Mouse (Mus musculus): ENCODE measurements at regions not wholly inside any gene's neighbourhood (a gene's known extent, or its start where the extent isn't known, plus 50 kb on each side); places are given as distances from the start of the nearest gene placed in this dataset.

DNA sequence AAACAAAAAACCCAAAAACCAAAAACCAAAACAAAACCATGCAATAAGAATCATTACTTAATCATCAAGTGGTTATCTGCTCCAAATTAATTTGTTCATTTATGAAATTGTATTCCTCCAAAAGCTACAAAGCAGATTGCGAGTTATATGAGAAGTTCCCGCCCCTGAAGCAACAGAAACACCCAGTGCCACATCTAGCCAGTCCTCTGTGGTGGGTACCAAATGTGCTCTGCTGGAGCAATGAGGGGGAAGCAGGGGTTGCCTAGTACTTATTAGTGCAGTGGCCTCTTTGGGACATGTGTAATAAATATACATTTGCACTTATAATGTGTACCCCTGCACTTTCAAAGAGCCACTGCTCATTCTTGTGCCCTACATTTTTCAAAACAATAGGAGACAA is 419.9 kb upstream of the Atp11b start:
- no peak overlapping the region for H3K4me3 ChIP-seq
- no peak for TF ChIP-seq CTCF (IDR thresholded peaks at IDR 0.05)
- DNase-seq (ENCODE audit: extremely low spot score in 1 of 2, low spot score in 2 of 2) = no peak
- H3K27ac ChIP-seq = no peak overlapping the region
- intact Hi-C loops (cut with DNase I) = no loop called here

DNA sequence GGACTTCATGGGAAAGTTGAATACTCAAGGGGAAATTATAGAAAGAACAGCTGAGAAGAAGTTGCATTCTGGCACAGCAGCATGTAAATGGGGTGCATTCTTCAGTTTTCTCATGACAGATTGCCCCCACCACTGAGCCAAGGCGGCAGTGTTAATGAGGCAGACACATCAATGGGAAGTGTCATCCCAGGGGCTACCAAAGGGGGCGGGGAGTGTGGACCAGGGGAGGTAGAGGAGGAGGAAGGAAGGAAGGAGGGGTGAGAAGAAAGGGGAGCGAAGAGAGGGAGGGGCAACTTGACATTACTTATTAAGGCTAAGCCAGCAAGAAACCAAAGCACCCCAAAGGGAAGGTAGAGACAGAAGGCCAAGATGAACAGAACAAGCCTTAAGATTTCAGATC is 419.4 kb upstream of the Atp11b start:
- H3K27ac ChIP-seq = no peak overlapping the region
- no peak for DNase-seq (ENCODE audit: extremely low spot score in 1 of 2, low spot score in 2 of 2)
- intact Hi-C loops (cut with DNase I) = no loop called here
- H3K4me3 ChIP-seq = no peak overlapping the region
- no peak; the same call in 1 of the 2 replicates for TF ChIP-seq CTCF (IDR thresholded peaks at IDR 0.05)

DNA sequence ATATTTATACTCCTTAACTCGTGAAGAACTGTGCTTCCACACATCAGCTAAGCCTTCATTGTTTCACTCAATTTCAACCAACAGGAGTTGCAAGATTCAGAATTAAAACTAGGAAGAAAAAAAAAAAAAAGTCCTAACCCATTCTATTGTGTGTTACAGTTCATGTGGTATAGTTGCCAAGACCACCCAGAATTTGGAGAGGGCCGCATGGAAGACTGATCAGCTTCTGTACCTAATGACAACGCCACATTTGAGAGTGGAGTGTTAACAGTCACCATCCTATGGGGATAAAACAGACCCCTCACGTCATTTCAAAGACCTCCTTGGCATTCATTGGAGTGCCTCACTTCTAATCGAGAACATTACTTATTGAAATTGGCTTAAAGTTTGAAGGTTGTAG is 418.1 kb upstream of the Atp11b start:
- no peak overlapping the region for H3K27ac ChIP-seq
- DNase-seq (ENCODE audit: extremely low spot score in 1 of 2, low spot score in 2 of 2) = no peak
- TF ChIP-seq CTCF (IDR thresholded peaks at IDR 0.05) = no peak
- no peak overlapping the region for H3K4me3 ChIP-seq
- intact Hi-C loops (cut with DNase I) = no loop called here

DNA sequence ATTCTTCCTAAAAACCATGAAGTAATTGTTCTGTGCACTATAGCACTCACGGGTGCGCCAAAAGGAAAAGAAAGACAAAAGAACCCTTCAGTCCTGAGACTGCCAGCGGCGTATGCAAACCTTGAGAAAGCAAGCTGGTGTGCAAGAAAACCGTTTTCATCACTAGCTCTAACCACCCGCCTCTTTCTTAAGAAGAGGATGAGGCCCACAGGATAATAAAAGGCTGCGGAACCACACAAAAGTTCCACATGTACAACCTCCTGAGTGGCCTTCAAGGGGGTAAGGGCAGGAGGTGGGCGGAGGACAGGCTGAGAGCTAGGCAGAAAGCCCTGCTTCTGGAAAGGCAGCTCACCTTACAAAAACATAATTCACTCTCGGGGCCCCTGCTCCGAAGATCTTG is 413.4 kb upstream of the Atp11b start:
- no peak for TF ChIP-seq CTCF (IDR thresholded peaks at IDR 0.05)
- DNase-seq (ENCODE audit: extremely low spot score in 1 of 2, low spot score in 2 of 2) = peak in 1 of 2 experiments; percentile 12
- intact Hi-C loops (cut with DNase I) = loop anchor here (5.0 to 10.0 kb wide), 5 partner anchors 62 to 1106 kb away; no protein-coding TSS in a partner anchor

DNA sequence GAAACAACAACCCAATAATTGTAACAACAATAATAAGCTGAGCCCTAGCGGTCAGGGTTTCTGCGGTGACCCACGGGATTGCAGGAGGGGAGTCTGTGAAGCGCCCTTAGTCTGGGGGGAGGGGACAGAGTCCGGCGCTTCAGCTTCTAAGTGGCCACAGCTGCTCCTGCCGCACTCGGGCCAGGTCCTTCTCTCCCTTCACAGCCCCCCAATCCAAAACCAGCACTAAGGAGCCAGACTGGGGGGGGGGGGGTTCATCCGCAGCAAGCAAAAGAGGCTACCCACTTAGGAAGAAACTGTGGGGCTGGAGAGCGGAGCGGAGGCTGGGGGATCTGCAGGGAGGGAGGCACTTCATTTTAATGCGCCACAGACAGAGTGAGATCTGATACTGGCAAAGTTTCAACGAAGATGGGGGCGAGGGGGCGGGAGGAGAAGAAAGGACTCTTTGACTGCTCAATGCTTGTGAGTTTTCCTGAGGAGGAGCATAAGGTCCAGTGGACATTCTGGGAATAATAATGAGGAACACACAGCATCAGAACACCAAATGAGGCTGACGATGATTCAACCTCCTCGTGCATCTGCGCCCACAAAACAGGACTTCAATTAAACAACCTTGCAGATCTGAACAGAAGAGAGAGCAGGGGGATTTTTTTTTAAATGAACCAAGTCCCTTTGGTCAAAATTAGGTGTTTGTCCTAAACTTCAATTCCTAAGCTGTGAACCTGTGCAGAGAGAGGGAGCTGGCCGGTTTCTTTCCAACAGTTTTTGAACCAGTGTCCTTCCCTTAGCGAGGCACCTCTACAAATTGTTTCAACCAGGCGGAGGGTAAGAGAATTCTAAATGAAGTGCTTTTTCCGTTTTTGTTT is 412.7 kb upstream of the Atp11b start:
- intact Hi-C loops (cut with DNase I) = loop anchor here (5.0 to 10.0 kb wide), 5 partner anchors 61 to 1106 kb away; no protein-coding TSS in a partner anchor
- Histone ChIP-seq H3K4me3 (peak overlapping the region; percentile 24), H3K27ac (peak overlapping the region; percentile 80)
- DNase-seq (ENCODE audit: extremely low spot score in 1 of 2, low spot score in 2 of 2) = peak; percentile 39 to 75
- TF ChIP-seq CTCF (IDR thresholded peaks at IDR 0.05) = peak; percentile 11; the same call in 1 of the 2 replicates

More for the DNA sequence above, 413.4 kb upstream of the Atp11b start:
- H3K4me3 ChIP-seq = peak overlapping the region; percentile 24
- peak overlapping the region; percentile 76 for H3K27ac ChIP-seq

DNA sequence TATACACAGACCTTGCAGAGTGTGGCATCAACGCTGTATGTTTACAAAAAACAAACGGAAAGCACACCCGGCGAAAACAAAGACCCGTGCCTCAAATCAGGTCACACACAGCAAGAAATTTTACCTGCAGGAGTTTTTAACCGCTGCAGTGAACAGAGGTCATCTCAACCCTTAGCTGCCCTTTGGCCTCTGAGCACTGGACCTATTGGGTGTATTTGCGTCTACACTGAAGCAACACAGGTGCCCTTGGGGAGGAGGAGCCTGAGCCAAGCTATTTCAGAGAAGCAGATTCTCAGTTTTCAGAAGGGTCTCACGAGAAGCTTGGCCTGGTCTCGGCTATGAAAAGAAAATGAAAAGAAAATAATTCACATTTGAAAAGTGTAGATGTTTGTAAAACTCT is 412.1 kb upstream of the Atp11b start:
- Histone ChIP-seq H3K4me3 (no peak overlapping the region; the same call in 1 of the 2 replicates), H3K27ac (peak overlapping the region; percentile 80)
- no peak for TF ChIP-seq CTCF (IDR thresholded peaks at IDR 0.05)
- no peak for DNase-seq (ENCODE audit: extremely low spot score in 1 of 2, low spot score in 2 of 2)
- intact Hi-C loops (cut with DNase I) = loop anchor here (5.0 to 10.0 kb wide), 5 partner anchors 60 to 1107 kb away; no protein-coding TSS in a partner anchor

DNA sequence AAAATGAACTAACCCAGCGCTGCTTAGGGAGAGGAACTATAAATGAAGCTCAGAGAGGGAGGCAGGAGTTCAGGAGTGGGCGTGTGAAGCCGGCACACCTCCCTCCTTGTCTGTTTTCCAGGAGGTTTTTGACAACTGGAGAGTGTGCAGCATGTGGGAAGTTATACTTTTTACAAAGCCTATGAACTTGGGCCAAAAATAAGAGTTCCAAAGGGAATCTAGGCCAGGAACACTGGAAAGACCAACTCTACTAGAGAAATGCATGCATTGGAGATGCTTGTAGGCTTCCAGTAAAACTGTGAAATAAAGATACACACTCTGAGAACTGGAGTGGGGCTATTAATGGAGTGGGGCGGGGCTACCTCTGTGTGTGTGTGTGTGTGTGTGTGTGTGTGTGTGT is 411.3 kb upstream of the Atp11b start:
- no peak for TF ChIP-seq CTCF (IDR thresholded peaks at IDR 0.05)
- no peak overlapping the region for H3K4me3 ChIP-seq
- intact Hi-C loops (cut with DNase I) = loop anchor here (5.0 to 10.0 kb wide), 5 partner anchors 60 to 1108 kb away; no protein-coding TSS in a partner anchor
- DNase-seq (ENCODE audit: extremely low spot score in 1 of 2, low spot score in 2 of 2) = peak; percentile 57 to 60
- peak overlapping the region; percentile 80; the same call in 1 of the 2 replicates for H3K27ac ChIP-seq

DNA sequence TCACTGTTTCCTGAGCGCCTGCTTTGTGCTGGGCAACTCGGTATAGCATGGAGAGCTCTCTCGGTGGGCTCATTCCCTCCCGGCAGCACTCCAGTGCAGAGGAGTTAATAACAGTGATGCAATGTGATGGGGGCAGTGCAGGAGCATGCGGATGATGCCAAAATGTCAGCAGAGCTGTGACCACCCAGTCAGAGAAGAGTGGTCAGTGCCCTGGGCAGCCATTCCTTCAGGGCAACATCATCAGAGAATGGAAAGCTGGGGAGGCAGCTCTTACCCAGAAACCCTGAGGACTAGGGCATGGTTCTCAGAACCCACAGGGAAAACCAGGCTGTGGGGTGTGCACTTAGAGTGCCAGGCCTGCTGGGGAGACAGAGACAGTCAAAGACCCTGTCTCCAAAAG is 410.0 kb upstream of the Atp11b start:
- no peak overlapping the region for H3K27ac ChIP-seq
- no peak for DNase-seq (ENCODE audit: extremely low spot score in 1 of 2, low spot score in 2 of 2)
- no peak overlapping the region for H3K4me3 ChIP-seq
- TF ChIP-seq CTCF (IDR thresholded peaks at IDR 0.05) = no peak
- intact Hi-C loops (cut with DNase I) = loop anchor here (5.0 to 10.0 kb wide), 5 partner anchors 58 to 1109 kb away; no protein-coding TSS in a partner anchor

DNA sequence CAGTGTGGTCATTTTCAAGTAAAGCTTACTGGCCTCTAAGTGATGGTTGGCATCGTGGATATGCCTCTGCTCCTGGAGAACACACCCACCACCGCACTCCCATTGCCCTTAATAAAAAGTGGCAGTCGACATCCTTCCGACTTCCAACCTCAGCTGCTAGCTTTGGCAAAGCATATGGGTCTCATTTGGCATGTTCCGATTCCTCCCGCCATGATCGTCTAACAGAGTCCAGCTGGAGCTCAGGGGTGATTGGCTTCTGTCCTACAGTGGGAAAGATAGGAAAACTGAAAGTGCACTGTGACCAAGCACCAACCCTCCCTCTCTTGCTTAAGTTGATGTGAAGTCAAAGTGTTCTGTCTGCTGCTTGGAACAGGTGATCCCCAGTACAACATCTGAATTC is 404.8 kb upstream of the Atp11b start:
- Histone ChIP-seq H3K4me3 (no peak overlapping the region), H3K27ac (no peak overlapping the region)
- TF ChIP-seq CTCF (IDR thresholded peaks at IDR 0.05) = no peak
- DNase-seq (ENCODE audit: extremely low spot score in 1 of 2, low spot score in 2 of 2) = no peak
- intact Hi-C loops (cut with DNase I) = loop anchor here (10.0 kb wide), 2 partner anchors 524 to 1114 kb away; no protein-coding TSS in a partner anchor

DNA sequence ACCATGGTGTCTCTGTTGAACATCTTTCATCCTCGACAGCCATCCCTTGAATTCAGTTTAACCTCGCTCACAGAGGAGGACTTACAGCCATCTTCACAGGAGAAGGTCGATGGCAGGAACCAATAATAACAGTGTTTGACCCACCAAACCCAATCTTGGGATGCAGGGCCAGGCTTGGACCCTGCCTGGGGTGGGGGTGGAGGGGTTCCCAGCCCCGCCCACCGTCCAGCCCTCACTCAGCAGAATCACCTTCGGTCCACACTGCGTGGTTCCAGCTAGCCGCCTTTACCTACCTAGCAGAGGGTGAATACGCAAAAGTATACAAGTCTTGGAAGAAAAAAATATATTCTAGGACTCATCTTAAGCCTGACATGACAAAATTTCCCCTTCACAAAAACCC is 400.5 kb upstream of the Atp11b start:
- Histone ChIP-seq H3K27ac (no peak overlapping the region), H3K4me3 (no peak overlapping the region)
- TF ChIP-seq CTCF (IDR thresholded peaks at IDR 0.05) = no peak
- intact Hi-C loops (cut with DNase I) = no loop called here
- no peak for DNase-seq (ENCODE audit: extremely low spot score in 1 of 2, low spot score in 2 of 2)

DNA sequence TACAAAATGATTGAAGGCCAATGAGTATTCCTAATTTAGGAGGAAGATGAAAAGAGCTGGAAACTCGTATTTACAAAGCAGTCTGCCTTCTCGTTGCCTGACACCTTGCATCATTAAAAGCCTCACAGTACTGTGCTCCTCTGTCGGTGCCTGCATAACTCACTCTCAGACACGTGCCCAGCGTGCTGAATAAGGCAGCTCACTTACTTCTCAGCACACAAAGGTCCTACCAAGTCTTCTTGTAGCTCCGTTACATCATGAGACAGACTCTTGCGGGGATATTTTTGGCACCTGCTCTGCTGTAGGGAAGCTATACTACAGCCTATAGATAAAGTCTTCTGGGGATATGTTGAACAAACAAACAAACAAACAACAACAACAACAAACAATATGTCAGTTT is 400.0 kb upstream of the Atp11b start:
- H3K27ac ChIP-seq = no peak overlapping the region
- no peak for DNase-seq (ENCODE audit: extremely low spot score in 1 of 2, low spot score in 2 of 2)
- no peak for TF ChIP-seq CTCF (IDR thresholded peaks at IDR 0.05)
- no peak overlapping the region for H3K4me3 ChIP-seq
- intact Hi-C loops (cut with DNase I) = no loop called here

DNA sequence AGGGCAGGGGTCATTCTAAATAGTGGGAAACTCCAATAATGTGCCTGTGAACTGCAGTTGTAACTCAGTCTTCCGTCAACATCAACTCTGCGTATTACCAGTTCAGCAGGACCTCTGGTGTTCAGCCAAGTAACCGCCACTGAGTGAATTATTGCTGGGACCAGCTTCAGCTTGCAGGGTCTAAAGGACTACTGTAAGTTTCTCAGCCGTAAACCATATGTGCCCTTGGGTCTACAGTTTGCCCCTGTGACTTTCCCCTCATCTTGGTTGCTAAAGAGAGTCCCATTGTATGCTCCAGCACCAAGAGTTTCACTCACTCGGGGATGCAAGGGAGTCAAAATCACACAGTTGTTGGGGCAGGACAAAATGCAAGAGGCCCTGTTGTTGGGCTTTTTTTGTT is 399.6 kb upstream of the Atp11b start:
- Histone ChIP-seq H3K27ac (no peak overlapping the region), H3K4me3 (no peak overlapping the region)
- DNase-seq (ENCODE audit: extremely low spot score in 1 of 2, low spot score in 2 of 2) = no peak
- TF ChIP-seq CTCF (IDR thresholded peaks at IDR 0.05) = no peak
- intact Hi-C loops (cut with DNase I) = no loop called here

Measured in left cerebral cortex, adult 2 months (tissue).